Mouse (Mus musculus) CD4-positive, CD25-positive, alpha-beta regulatory T cell (primary cell): Measurements from ENCODE around the gene Steap3. TPM values are rescaled to one million over a fixed set of nuclear protein-coding genes. Genes with fewer than 3 reads are reported as not detected.

ENCODE experiments used
- polyA plus RNA-seq: library from polyadenylated mRNA; unstranded; fragments of 100-300 nt; shearing (Covaris generic); gene quantifications from one replicate; pipeline ENCODE4 v1.2.1, GENCODE M21; 2017

Gene Steap3
- 0.18 TPM for polyA plus RNA-seq

GRCm38 (mm10) chr1:120272605-120273004, at the start of gene Steap3:
Steap3 (minus strand) TSS chr1:120272705.

Other genes starting within 250 kb of the Steap3 start
- gene Tmem37, start 198.6 kb downstream of the Steap3 start, polyA plus RNA-seq = 1.1 TPM
- gene Dbi, start 151.6 kb downstream of the Steap3 start, polyA plus RNA-seq = 147 TPM
- gene 3110009E18Rik, start 151.5 kb downstream of the Steap3 start, polyA plus RNA-seq = 27.6 TPM
- gene C1ql2, start 67.9 kb upstream of the Steap3 start, polyA plus RNA-seq = not detected
- gene Marco, start 232.3 kb upstream of the Steap3 start, polyA plus RNA-seq = 1.0 TPM